Mouse (Mus musculus) large intestine, adult 2 months (tissue): ENCODE results near the gene Enah. TPM values are rescaled to one million over a fixed set of nuclear protein-coding genes. Genes with fewer than 3 reads are reported as not detected.

Experiments
- DNase-seq: peaks from one replicate; pipeline ENCODE4 v3.0.0-alpha.2; 2012; ENCODE audit warnings: low read depth, low spot score
- WGBS: fragments of 180-500 bp; shearing (Covaris S2); methylation state at CpG from one replicate; pipeline ENCODE4 v1.1.7; 2018; 5-methylcytosine and 5-hydroxymethylcytosine counted together
- polyA plus RNA-seq: library from polyadenylated mRNA; depleted of rRNA; stranded (reverse); fragments of >200 nt; gene quantifications from 2 replicates; pipeline ENCODE4 v1.2.3, GENCODE M21; 2012; rRNA removed

Gene Enah
- polyA plus RNA-seq, 1 experiment = 2.3 TPM

DNA sequence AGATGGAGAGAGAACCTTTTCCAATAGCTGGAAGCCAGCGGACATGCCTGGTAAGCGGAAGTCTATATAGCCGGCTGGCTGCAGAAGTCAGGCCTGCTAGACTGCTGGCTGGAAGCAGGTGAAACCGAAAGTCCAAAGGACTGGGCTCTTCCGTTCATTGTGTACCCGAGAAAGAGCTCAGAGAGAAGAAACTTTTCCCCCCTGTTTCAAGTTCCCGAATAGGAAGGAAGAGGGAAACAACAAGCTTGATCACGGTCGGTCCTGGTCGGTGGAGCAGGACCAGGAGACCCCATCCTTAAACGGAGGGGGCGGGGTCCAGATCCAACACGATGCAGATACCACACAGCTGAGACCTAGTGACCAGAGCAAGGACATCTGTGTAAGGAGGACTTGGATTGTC lies 167.3 kb downstream of the Enah start:
- DNase-seq = no peak
- WGBS = 14% methylated on average over 13 of the region's 13 CpGs

- DNase-seq = no peak
- 80% methylated on average over 12 of the region's 12 CpGs for WGBS
These were observed 168.1 kb downstream of the Enah start for GRCm38 (mm10) chr1:181851521-181852310.

DNA sequence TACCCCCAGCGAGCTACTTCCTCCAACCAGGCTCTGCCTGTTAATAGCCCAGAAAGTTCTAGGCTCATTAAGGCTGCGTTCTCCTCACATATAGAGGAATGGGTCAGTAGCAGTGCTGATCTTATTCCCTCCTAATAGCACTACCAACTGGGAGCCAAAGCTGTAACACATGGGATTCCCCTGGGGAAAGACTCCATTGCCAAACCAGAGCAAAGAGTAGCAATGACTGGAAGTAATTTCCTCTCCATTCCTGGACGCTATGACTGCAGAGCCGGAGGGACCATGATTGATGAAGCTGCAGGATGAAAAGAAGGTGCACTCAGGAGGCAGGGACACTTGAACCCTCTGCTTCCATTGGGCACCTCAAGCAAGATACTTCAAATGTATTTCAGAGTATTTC lies 169.3 kb downstream of the Enah start:
- DNase-seq = no peak
- WGBS = 84% methylated on average over 4 of the region's 4 CpGs

DNA sequence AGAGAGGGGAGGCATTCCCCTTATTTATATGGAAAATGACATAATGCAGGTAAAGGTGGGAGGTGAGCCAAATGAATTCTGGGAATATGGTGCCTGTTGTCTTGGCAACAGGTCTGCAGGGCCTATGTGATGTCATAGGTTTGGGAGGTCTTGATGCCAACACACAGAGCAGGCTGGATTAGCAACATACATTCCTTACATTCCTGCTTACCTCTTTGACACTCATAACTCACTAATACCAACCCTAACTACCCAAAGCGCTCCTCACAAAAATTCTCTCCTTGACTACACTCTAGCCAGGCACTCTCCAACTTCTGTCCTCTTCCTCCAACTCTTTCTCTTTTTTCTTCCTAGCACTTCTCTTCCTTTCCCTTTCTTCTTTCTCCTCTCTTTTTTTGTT lies 171.6 kb downstream of the Enah start:
- 93% methylated on average over 1 of the region's 1 CpGs for WGBS
- DNase-seq = no peak

GRCm38 (mm10) chr1:181847396-181847795 lies 172.4 kb downstream of the Enah start:
- DNase-seq = no peak
- 88% methylated on average over 3 of the region's 3 CpGs for WGBS

Other genes with a start within 250 kb of the Enah start
- gene Lbr, start 176.9 kb downstream of the Enah start, polyA plus RNA-seq = 30.8 and 34.7 TPM in 2 replicates
- gene Srp9, start 104.7 kb upstream of the Enah start, polyA plus RNA-seq = 36.9 and 38.0 TPM in 2 replicates
- gene Vmn1r1, start 144.5 kb upstream of the Enah start, polyA plus RNA-seq = not detected in 2 replicates